Mouse (Mus musculus) frontal cortex, postnatal 14 days (tissue): ENCODE results near the gene Hoxb1.

Experiments
- DNase-seq, 2 experiments: peaks; one replicate each; pipeline ENCODE4 v3.0.0; 2022; ENCODE audit warnings: low spot score in 2 of 2

Gene Hoxb1

DNA sequence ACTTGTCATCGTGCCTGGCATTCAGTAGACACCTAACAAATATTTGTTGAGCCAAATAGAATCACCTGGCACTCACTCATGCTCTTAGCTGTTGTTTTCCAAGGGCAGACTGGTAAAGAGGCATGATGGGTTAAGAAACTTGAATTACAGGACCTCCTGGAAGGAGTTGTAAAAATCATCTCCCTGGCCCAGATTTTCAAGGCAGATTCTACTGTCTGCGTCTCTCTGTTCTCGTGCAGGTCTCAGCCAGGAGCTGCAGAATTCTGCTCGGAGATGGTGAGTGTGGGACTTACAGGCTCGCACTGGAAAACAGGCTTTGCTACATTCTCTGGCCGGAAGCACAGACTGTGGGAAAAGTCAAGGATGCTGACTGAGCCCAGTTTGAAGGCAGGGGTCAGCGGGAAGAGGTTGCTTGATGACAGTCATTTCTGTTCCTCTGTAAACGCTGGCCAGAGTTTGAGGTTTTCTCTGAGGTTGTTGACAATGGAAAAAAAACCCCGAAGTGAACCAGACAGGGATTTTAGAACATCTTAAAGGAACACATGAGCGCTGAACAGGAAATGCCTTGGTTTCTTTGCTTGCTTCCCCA lies 38.6 kb downstream of the Hoxb1 start:
- DNase-seq: no peak

DNA sequence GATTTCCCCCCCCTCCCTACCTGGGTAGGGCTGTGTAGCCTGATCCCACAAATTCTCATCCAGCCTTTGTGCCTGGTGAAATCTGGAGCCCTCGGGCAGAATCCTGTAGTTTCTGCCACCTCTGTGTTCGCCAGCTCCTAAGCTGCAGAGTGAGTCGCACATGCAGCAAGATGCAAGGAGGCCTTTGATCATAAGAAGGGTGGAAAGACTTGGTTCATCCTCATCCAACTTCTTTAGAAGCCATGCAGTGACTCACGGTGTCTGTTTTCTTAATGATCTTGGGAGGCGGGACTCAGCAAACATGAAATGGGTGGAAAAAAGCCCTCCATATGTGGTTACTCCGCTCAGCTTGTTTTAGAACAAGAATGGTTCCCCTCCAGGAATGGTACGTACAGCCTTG lies 39.3 kb downstream of the Hoxb1 start:
- DNase-seq: no peak

DNA sequence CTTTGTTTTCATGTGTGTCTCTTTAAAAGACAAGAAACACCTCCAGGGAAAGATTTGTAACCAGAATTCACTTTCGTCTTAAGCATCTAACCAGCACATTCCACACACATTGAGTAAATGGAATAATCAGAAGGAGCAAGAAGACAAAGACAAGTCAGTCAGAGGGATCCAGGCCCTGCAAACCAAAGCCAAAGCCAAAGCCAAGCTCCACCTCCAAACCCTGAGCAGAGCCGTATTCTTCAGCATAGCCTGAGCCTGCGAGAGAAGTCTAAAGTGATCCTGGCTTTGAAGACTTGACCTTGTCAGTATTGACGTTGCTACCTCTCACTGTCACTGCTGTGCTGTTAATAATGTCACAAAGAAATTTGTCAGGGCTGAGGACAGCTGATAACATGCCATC lies 40.0 kb downstream of the Hoxb1 start:
- DNase-seq: no peak

DNA sequence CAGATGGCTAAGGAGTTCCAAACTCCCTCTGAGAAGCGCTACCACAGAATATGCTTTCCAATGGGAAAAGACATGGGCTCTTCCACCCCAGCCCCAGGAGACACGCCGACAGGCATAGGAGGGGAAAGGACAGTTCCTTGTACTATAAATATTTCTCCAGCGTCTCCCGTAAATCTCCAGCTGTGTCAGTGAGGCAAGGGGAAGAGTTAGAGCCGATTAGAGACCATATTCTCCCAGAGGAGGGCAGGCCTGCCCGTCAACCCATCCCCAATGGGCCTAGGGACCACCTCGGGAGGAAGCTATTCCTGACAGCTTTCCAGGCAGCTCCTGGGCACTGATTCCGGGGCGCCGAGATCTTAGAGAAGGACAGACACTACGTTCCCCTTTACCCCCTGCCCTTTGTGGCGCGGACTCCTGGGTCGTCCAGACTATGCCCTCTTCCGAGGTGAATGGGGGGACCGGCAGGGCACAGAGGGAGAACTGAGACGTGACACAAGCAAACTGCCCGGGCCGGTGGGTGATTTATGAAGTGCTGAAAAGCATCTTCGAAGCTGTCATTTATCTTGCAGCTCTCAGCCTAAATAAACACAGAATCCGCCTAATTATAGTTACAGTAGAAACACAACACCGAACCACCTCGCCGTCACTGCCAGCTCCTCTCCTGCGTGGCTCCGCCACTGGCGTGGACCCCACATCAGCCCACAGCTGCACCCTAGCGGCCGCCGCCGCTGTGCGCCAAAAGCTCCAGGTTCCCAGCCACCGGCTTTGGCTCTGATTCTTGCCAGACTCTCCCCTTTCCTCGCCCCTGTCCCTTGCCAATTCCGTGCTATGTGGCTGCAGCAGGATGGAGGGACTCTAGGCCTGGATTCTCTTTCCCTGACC lies 41.9 kb downstream of the Hoxb1 start:
- DNase-seq: peak; percentile 6 to 26

DNA sequence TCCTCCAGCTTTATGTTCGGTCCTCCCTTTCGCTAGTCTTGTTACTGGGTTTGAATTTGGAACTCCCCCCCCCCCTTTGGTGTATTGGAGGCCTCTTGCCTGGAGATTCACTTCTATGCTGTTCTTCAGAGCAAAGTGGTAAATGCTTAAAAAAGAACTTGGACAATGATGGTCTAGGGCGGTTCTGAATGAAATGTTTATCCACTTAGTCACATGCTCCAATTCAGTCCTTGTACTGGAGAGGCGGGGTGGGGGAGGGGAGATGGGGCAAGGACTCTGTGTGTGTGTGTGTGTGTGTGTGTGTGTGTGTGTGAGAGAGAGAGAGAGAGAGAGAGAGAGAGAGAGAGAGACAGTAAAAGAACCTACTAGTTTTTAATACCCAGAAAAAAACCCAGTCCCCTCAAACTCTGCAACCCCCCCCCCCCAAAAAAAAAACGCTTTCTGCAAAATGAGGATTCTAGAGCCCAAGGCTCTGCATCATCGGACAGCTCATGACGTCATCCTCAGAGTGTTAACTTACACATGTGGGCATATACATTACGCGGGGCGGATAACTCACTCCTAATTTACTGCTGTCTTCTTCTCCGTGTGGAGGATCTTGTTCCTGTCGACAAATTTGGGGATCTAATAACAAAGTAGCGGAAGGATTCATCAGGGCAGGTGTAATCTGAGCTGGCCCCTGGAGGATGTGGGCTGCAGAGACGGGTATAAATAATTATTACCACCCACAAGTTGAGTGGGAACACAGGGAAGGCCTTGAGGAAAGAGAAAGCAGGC lies 42.9 kb downstream of the Hoxb1 start:
- no peak for DNase-seq

DNA sequence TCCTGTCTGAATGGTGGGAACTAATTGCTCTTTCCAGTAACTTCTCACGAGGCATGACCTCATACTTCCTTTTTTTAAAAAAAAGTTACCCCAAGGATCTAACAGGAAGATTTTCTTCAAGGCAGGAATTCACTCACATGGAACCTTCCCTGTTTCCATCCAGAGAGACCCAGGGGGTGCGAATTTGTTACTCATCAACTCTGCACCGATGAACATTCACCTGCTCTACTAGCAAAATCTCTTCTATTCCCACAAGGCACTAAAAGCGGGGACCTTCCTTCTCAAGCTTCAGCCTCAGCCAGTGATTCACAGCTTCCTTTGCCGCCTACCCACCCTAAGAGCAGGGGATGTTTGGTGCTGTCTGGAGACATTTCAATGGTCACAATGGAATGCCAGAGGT lies 45.5 kb downstream of the Hoxb1 start:
- DNase-seq: no peak

DNA sequence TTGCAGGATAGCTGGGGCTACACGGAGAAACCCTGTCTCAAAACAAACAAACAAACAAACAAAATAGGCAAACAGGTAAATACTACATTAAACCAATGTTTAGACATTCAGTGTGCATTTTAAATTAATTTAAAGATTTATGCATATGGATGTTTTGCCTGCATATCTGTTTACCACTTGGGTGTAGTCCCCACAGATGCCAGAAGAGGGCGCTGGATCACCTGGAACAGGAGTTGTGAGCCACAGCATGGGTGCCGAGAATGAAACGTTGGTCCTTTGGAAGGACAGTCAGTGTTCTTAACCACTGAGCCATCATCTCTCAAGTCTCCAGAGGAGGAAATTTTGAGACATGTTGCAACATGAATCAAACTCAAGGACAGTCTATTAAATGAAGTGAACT lies 46.4 kb downstream of the Hoxb1 start:
- no peak for DNase-seq

DNA sequence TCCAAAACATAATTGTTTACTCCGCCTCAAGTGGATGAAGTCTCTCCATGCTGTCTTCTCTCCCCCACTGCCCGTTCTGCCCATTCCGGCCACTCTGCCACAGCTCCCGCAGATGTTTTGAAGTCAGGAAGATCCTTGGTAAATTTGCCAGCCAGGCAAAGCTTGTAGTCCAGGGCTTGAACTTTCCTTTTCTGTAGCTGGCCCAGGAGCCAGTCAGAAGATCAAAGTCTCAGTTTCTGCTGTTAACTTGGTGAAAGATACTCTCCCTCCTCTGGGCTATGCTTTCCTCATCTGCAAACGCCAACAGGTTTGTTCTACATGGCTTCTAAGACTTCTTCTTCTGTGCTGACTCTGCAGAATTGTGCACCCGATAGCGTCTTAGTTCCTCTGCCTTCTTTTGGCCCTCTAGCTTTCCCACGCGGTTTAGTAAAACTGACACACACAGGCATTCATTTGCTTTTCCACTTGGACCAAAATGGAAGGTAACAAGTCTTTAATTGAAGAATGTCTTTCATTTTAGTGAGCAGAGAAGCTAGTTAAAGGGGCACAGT lies 47.5 kb downstream of the Hoxb1 start:
- no peak for DNase-seq

DNA sequence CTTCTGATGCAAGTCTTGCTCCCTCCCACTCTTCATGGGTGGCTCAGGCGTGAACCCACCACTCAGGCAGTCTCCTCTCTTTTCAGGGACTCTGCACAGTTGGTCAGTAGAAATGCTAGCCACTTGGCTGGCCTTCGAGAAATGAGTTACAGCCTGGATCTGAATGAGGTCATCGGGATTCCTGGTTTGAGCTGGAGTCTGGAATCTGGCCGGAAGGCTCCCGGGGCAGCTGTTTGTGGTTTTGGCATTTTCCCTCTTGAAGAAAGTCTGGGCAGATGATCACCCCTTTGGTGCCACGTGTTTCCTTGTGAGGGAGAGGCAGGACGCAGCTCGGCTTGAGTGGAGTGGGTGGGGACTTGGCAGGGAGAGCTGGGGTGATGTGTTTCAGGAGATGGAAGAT lies 48.0 kb downstream of the Hoxb1 start:
- DNase-seq: peak in 1 of 2 experiments; percentile 15

DNA sequence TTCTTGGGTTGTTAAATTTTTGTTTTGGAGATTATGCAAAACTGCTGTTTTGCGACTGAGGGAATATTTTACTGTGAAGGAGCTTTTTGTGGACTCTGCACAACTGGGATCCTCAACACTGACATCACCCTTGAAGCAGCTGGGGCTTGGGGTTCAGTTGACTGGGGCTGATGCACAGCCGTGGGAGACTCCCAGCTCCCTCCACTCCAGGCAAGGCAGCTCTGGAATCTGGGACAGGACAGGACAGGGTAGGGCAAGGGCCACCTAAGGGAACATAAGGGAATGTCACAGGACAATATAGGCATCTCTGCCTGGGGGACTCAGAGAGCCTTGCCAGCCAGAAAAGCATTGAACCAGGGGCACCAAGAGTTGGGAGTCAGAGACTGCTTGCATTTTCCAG lies 48.5 kb downstream of the Hoxb1 start:
- no peak for DNase-seq
